Mouse (Mus musculus) forebrain, embryonic 16.5 days (tissue): Measurements from ENCODE around the gene Nectin2. TPM values are rescaled to one million over a fixed set of nuclear protein-coding genes. Genes with fewer than 3 reads are reported as not detected.
"Not testable (repeated sequence)": the region's sequence is repeated elsewhere in the genome, so short reads cannot be mapped to it uniquely, and the experiment has no call there.

Source experiments
- ATAC-seq: fragments of 200-750 bp; cut with Nextera tagmentation; 2 replicates; pipeline ENCODE4 v1.8.0; 2017; ENCODE audit warnings: mild to moderate bottlenecking, moderate library complexity
- H3K27ac ChIP-seq: fragments of 300-500 bp; sonication (generic); 2 replicates; pipeline ENCODE4 v1.5.1; 2014; ENCODE audit warnings: low read length, control low read depth
- H3K27me3 ChIP-seq: fragments of 300-500 bp; sonication (generic); replicated peaks from 2 replicates; pipeline ENCODE4 v1.6.1; 2014; ENCODE audit warnings: low read length; ENCODE audit not compliant: control insufficient read depth, insufficient read depth
- H3K36me3 ChIP-seq: fragments of 300-500 bp; sonication (generic); 2 replicates; pipeline ENCODE4 v1.6.1; 2014; ENCODE audit not compliant: control insufficient read depth, insufficient read depth
- H3K4me1 ChIP-seq: fragments of 300-500 bp; sonication (generic); replicated peaks from 2 replicates; pipeline ENCODE4 v1.6.1; 2014; ENCODE audit warnings: low read length; ENCODE audit not compliant: control insufficient read depth, insufficient read depth
- H3K4me2 ChIP-seq: fragments of 300-500 bp; sonication (generic); 2 replicates; pipeline ENCODE4 v1.6.1; 2014; ENCODE audit warnings: mild to moderate bottlenecking, low read length, control low read depth
- H3K4me3 ChIP-seq: fragments of 300-500 bp; sonication (generic); replicated peaks from 2 replicates; pipeline ENCODE4 v1.5.1; 2014; ENCODE audit warnings: mild to moderate bottlenecking, low read length, control low read depth
- H3K9ac ChIP-seq: fragments of 300-500 bp; sonication (generic); replicated peaks from 2 replicates; pipeline ENCODE4 v1.6.1; 2014; ENCODE audit warnings: low read depth, low read length, control low read depth
- H3K9me3 ChIP-seq: fragments of 300-500 bp; sonication (generic); 2 replicates; pipeline ENCODE4 v1.6.1; 2016; ENCODE audit warnings: low read length; ENCODE audit not compliant: control insufficient read depth
- WGBS: fragments of 180-500 bp; shearing (Covaris S2); extraction: QIAGEN DNeasy Blood & Tissue Kit; methylation state at CpG from one replicate; pipeline ENCODE4 v1.1.7; 2014; 5-methylcytosine and 5-hydroxymethylcytosine counted together
- polyA plus RNA-seq: library from polyadenylated mRNA; unstranded; fragments of >200 nt; fragmentation: Nextera tagmentation; extraction: Ambion mirVana; gene quantifications from 2 replicates; pipeline ENCODE4 v1.2.1, GENCODE M21; 2015

Nectin2 gene
- polyA plus RNA-seq: 42.3 and 48.4 TPM in 2 replicates

DNA sequence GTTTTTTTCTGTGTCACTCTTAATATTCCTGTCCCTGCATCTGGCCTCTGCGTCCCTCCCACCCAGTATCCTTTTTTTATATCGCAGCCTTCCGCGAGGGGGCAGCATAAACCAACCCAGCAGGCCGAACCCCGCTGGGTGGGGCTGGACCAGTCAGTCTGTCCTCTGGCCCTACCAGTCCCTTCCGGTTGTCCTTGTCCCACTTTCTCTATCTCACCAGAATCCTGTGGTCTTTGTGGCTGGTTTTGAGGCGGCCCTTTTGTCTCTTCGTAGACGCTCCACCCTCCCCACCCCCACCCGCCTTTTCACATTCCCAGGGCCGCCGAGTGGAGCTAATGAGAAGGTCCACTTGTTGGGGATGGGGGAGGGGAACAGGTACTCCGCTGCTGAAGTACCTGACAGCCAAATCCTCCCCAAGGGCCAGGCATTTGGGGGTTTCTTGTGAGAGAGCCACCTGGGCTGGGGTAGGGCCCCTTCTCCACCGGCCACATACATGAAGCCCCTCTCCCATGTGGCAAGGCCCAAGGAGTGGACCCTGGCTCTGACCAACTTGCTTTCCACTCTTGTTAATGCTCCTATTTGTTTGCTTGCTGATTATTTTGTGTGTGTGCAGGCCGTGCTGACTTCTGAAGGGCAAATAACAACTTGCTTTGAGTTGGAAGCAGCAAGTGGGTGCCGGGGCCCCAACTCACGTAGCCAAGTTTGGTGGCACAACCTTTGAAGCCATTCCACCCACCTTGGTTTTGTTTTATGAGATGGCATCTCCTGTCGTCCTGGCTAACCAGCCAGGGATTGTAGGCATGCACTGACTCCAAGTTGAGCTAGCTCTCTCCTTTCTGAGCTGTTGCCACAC, at the start of gene Nectin2:
Gene Nectin2 (minus strand): TSS at position 267 of the 853 bp plus-strand sequence.
- Histone ChIP-seq H3K9me3 (no peaks in the 10 kb centered on the region), H3K4me2 (peak within 1 kb of the TSS; percentile 65), H3K27me3 (no peaks in the 10 kb centered on the region), H3K27ac (peak within 1 kb of the TSS; percentile 80), H3K9ac (peak within 1 kb of the TSS; percentile 88), H3K4me3 (peak within 1 kb of the TSS; percentile 74), H3K4me1 (peaks cover 25% of the 10 kb centered on the region), H3K36me3 (no peaks in the 10 kb centered on the region)
- ATAC-seq: peak; percentile 49
- 16% methylated on average over 19 of the region's 19 CpGs for WGBS

- WGBS: 4% methylated on average over 31 of the region's 32 CpGs
- H3K27me3 ChIP-seq: peaks cover 22% of the 10 kb centered on the region
- H3K4me1 ChIP-seq: no peaks in the 10 kb centered on the region
- no peak within 1 kb of the TSS for H3K4me2 ChIP-seq
- ATAC-seq: no peak
- no peaks in the 10 kb centered on the region for H3K36me3 ChIP-seq
- no peak within 1 kb of the TSS for H3K4me3 ChIP-seq
- H3K27ac ChIP-seq: no peak within 1 kb of the TSS
- H3K9me3 ChIP-seq: no peaks in the 10 kb centered on the region
- no peak within 1 kb of the TSS for H3K9ac ChIP-seq
These were observed 46.7 kb upstream of the Nectin2 start, which contains the start of gene Cblc for GRCm38 (mm10) chr7:19796697-19797588. TSS of gene Cblc (minus strand) at chr7:19796809.

DNA sequence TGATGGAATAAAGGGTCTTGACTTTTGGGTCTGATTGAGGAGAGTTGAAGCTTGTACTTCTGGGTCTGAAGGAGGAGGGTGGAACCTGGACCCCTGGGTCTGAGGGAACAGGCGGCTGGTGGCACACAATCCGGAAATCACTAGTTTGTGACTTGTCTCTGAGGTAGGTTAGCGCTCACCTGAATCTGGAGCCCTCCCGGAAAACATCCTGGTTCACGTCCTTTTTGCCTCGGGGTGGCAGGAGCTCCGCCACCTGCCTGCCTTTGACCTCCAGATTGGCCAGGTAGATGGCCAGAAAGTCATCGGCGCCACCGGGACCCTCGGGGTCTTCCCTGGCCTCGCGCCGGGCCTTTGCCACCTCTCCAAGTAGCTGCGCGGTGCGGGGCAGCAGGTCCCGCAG, 46.0 kb upstream of the Nectin2 start:
- 14% methylated on average over 18 of the region's 18 CpGs for WGBS
- no peak overlapping the region for H3K4me2 ChIP-seq
- H3K36me3 ChIP-seq: no peaks in the 10 kb centered on the region
- no peaks in the 10 kb centered on the region for H3K4me1 ChIP-seq
- peaks cover 22% of the 10 kb centered on the region for H3K27me3 ChIP-seq
- H3K27ac ChIP-seq: no peak overlapping the region
- H3K9me3 ChIP-seq: no peaks in the 10 kb centered on the region
- no peak overlapping the region for H3K4me3 ChIP-seq
- no peak for ATAC-seq
- H3K9ac ChIP-seq: no peak overlapping the region

DNA sequence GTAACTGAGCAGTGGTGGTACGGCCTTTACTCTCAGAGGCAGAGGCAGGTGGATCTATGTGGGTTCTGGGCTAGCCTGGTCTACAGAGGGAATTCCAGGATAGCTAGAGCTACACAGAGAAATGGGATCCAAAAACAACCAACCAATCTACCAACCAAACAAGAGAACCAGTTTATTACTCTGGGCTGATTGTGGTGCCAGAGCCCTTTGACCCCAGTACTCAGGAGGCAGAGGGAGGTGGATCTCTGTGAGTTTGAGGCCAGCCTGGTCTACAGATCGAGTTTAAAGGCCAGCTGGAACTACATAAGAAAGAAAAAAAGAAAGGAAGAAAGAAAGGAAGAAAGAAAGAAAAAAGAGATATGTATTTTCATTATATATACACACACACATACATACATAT, 45.0 kb upstream of the Nectin2 start:
- WGBS: 55% methylated on average over 2 of the region's 2 CpGs
- H3K4me2 ChIP-seq: no peak overlapping the region
- no peak for ATAC-seq
- H3K36me3 ChIP-seq: no peaks in the 10 kb centered on the region
- H3K9me3 ChIP-seq: no peaks in the 10 kb centered on the region
- no peak overlapping the region for H3K9ac ChIP-seq
- H3K4me1 ChIP-seq: peaks cover 1% of the 10 kb centered on the region; the same call in 1 of the 2 replicates
- no peak overlapping the region for H3K4me3 ChIP-seq
- no peak overlapping the region for H3K27ac ChIP-seq
- peaks cover 24% of the 10 kb centered on the region for H3K27me3 ChIP-seq

- ATAC-seq: no peak
- Histone ChIP-seq H3K9ac (no peak overlapping the region), H3K36me3 (no peaks in the 10 kb centered on the region), H3K9me3 (no peaks in the 10 kb centered on the region), H3K4me1 (peaks cover 6% of the 10 kb centered on the region), H3K27ac (no peak overlapping the region), H3K27me3 (peaks cover 25% of the 10 kb centered on the region), H3K4me3 (no peak overlapping the region), H3K4me2 (no peak overlapping the region)
- 88% methylated on average over 19 of the region's 19 CpGs for WGBS
These were observed 42.7 kb upstream of the Nectin2 start for GRCm38 (mm10) chr7:19792701-19793630.

DNA sequence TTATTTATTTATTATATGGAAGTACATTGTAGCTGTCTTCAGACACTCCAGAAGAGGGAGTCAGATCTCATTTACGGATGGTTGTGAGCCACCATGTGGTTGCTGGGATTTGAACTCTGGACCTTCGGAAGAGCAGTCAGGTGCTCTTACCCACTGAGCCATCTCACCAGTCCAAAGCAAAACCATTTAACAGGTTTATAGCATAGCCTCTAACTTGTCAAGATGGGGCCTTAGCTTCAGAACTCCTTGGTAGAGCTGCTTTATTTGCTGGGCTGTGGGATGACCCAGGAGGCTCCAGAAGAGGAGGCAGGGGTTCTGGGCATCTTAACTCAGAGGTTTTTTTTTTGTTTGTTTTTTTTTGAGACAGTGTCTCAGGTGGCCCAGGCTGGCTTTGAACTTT, 41.2 kb upstream of the Nectin2 start:
- 92% methylated on average over 2 of the region's 2 CpGs for WGBS
- not testable (repeated sequence) for H3K36me3 ChIP-seq, H3K4me3 ChIP-seq, H3K4me2 ChIP-seq, H3K27ac ChIP-seq, H3K9ac ChIP-seq, ATAC-seq, H3K9me3 ChIP-seq, H3K4me1 ChIP-seq
- peaks cover 12% of the 10 kb centered on the region for H3K27me3 ChIP-seq

- WGBS: under 1% methylated on average over 19 of the region's 19 CpGs
- Histone ChIP-seq H3K27ac (no peak overlapping the region), H3K4me3 (peak overlapping the region; percentile 42)
These were observed 39.6 kb upstream of the Nectin2 start for GRCm38 (mm10) chr7:19789904-19790347.

DNA sequence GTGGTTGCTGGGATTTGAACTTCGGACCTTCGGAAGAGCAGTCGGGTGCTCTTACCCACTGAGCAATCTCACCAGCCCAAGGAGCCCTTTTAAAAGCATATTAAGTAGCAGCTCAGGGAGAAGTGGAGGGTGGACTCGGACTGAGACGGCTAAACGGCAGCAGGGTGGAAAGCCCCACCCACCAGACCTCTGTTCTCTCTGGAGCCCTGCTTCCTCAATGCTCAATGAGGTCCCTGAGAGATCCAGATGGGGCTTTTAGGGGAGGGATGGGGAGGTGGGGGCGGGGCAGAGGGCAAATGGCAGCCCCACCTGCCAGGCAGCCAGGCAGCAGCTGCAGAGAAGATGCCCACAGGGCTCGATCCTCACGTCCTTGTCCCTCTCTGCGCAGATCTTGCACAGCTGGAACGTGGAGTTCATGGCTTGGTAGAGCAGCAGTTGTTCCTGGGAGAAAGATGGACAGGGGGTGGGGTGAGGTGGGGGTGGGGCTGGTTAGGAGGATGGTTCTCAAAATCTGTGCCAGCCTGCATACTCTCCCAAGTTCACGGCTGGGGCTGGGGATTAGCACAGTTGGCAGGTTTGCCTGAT, 35.7 kb upstream of the Nectin2 start:
- no peaks in the 10 kb centered on the region for H3K9me3 ChIP-seq
- no peak overlapping the region for H3K4me2 ChIP-seq
- peaks cover 6% of the 10 kb centered on the region for H3K4me1 ChIP-seq
- H3K36me3 ChIP-seq: no peaks in the 10 kb centered on the region
- no peak for ATAC-seq
- H3K27ac ChIP-seq: no peak overlapping the region
- H3K9ac ChIP-seq: no peak overlapping the region
- 0 out of 2 replicates have a peak, but pooled peaks cover 3% of the 10 kb centered on the region for H3K27me3 ChIP-seq
- WGBS: 49% methylated on average over 12 of the region's 12 CpGs
- H3K4me3 ChIP-seq: no peak overlapping the region

More at GRCm38 (mm10) chr7:19789904-19790347, 39.6 kb upstream of the Nectin2 start:
- peaks cover 6% of the 10 kb centered on the region for H3K4me1 ChIP-seq
- 0 out of 2 replicates have a peak, but pooled peaks cover 3% of the 10 kb centered on the region for H3K27me3 ChIP-seq
- H3K4me2 ChIP-seq: peak overlapping the region; percentile 80
- peak overlapping the region; percentile 54 for H3K9ac ChIP-seq
- no peaks in the 10 kb centered on the region for H3K9me3 ChIP-seq
- H3K36me3 ChIP-seq: no peaks in the 10 kb centered on the region
- ATAC-seq: peak; percentile 62
